12 mouse cellular contexts compared by ENCODE assay signal in genomic region chr4:63389121-63389886, GRCm38 (mm10). TPM values are rescaled to one million over a fixed set of nuclear protein-coding genes. Genes with fewer than 3 reads are reported as not detected.
DNase-seq lines count a peak whose midpoint lies in the region; ATAC-seq lines count a peak whose summit lies in the region.
"Had no signal": no experiment of that assay in that cellular context is flagged by ENCODE, and none has a peak within 500 bp of the region (broad histone marks: within the 10 kb centered on the region; RNA-seq: fewer than 3 reads in every experiment).

No protein-coding gene starts in this region.

- H3K27ac ChIP-seq in hindbrain, embryonic 16.5 days (ENCODE audit: low read depth, low read length): peak overlapping the region; percentile 63
- H3K27ac ChIP-seq in midbrain, embryonic 16.5 days (ENCODE audit: low read length): peak overlapping the region; percentile 58
- H3K27ac ChIP-seq: heart, embryonic 13.5 days had no signal

- no peak overlapping the region; the same call in 1 of the 2 replicates for H3K4me2 ChIP-seq in hindbrain, embryonic 16.5 days (ENCODE audit: low read length)
- H3K4me2 ChIP-seq in midbrain, embryonic 16.5 days (ENCODE audit: low read length): no peak overlapping the region
- H3K4me2 ChIP-seq: heart, embryonic 13.5 days had no signal

- ATAC-seq in hindbrain, embryonic 16.5 days: peak; percentile 57
- peak; percentile 76 for ATAC-seq in midbrain, embryonic 16.5 days
- ATAC-seq: lung, postnatal 0 days had no signal

- H3K9me3 ChIP-seq in hindbrain, embryonic 16.5 days (ENCODE audit: control insufficient read depth, low read length): no peaks in the 10 kb centered on the region
- no peaks in the 10 kb centered on the region for H3K9me3 ChIP-seq in midbrain, embryonic 16.5 days (replicated peaks; ENCODE audit: control insufficient read depth, low read length, poor library complexity, severe bottlenecking)
- H3K9me3 ChIP-seq: heart, embryonic 13.5 days had no signal

- H3K36me3 ChIP-seq in hindbrain, embryonic 16.5 days (ENCODE audit: control insufficient read depth, insufficient read depth, low read length): no peaks in the 10 kb centered on the region
- 0 out of 2 replicates have a peak, but pooled peaks cover 2% of the 10 kb centered on the region for H3K36me3 ChIP-seq in midbrain, embryonic 16.5 days (ENCODE audit: control insufficient read depth, insufficient read depth, low read length)
- H3K36me3 ChIP-seq: G1E had no signal

- peak; percentile 39 to 42 for DNase-seq in spleen, postnatal 10 days (ENCODE audit: low spot score in 2 of 2)
- no peak for DNase-seq in spleen, adult 12 weeks (ENCODE audit: low spot score)
- DNase-seq in MN1 (ENCODE audit: low spot score): no peak
- DNase-seq in left cerebral cortex, adult 9 months (ENCODE audit: low spot score in 2 of 2): no peak
- no peak for DNase-seq in cerebellum, postnatal 25 days
- no peak for DNase-seq in lung, adult 18-20 months
- DNase-seq: cerebellum, adult 9-11 months had no signal

- H3K9ac ChIP-seq in hindbrain, embryonic 16.5 days (ENCODE audit: low read depth, low read length): peak overlapping the region; percentile 22; the same call in 1 of the 2 replicates
- H3K9ac ChIP-seq in midbrain, embryonic 16.5 days (ENCODE audit: low read depth, low read length): no peak overlapping the region; the same call in 1 of the 2 replicates
- H3K9ac ChIP-seq: heart, embryonic 13.5 days had no signal

- no peak overlapping the region for H3K4me3 ChIP-seq in hindbrain, embryonic 16.5 days (ENCODE audit: low read length)
- H3K4me3 ChIP-seq in midbrain, embryonic 16.5 days (ENCODE audit: low read depth, low read length): no peak overlapping the region
- H3K4me3 ChIP-seq: heart, embryonic 13.5 days had no signal

- peaks cover 13% of the 10 kb centered on the region for H3K4me1 ChIP-seq in hindbrain, embryonic 16.5 days (ENCODE audit: control insufficient read depth, insufficient read depth, low read depth, low read length)
- peaks cover 6% of the 10 kb centered on the region; the same call in 1 of the 2 replicates for H3K4me1 ChIP-seq in midbrain, embryonic 16.5 days (ENCODE audit: control insufficient read depth, insufficient read depth, low read length)

- WGBS in hindbrain, embryonic 16.5 days: 21% methylated on average over 7 of the region's 8 CpGs
- 7% methylated on average over 8 of the region's 8 CpGs for WGBS in midbrain, embryonic 16.5 days

- no peaks in the 10 kb centered on the region for H3K27me3 ChIP-seq in hindbrain, embryonic 16.5 days (replicated peaks; ENCODE audit: control insufficient read depth, insufficient read depth, low read length)
- no peaks in the 10 kb centered on the region for H3K27me3 ChIP-seq in midbrain, embryonic 16.5 days (ENCODE audit: control insufficient read depth, insufficient read depth, low read depth, low read length)
- H3K27me3 ChIP-seq: heart, embryonic 13.5 days had no signal

RNA-seq across cellular contexts. Expression of gene Akna, which starts 13.8 kb away (rescaled TPM):
- polyA plus RNA-seq in hindbrain, embryonic 16.5 days (2015; fragmentation: Nextera tagmentation; extraction: Ambion mirVana): 4.6 and 6.5 TPM in 2 replicates
- 5.3 and 6.0 TPM in 2 replicates for polyA plus RNA-seq in midbrain, embryonic 16.5 days (2015; fragmentation: Nextera tagmentation; extraction: Ambion mirVana)

RNA-seq across cellular contexts. Expression of gene Orm2, which starts 27.1 kb away (rescaled TPM):
- polyA plus RNA-seq in hindbrain, embryonic 16.5 days (2015; fragmentation: Nextera tagmentation; extraction: Ambion mirVana): not detected in 2 replicates
- polyA plus RNA-seq in midbrain, embryonic 16.5 days (2015; fragmentation: Nextera tagmentation; extraction: Ambion mirVana): not detected in 2 replicates
- polyA plus RNA-seq: G1E; heart, embryonic 13.5 days had no signal

RNA-seq across cellular contexts. Expression of gene Orm3, which starts 33.3 kb away (rescaled TPM):
- polyA plus RNA-seq in hindbrain, embryonic 16.5 days (2015; fragmentation: Nextera tagmentation; extraction: Ambion mirVana): not detected in 2 replicates
- not detected in 2 replicates for polyA plus RNA-seq in midbrain, embryonic 16.5 days (2015; fragmentation: Nextera tagmentation; extraction: Ambion mirVana)
- polyA plus RNA-seq: G1E; heart, embryonic 13.5 days had no signal

RNA-seq across cellular contexts. Expression of gene Orm1, which starts 44.9 kb away (rescaled TPM):
- polyA plus RNA-seq in hindbrain, embryonic 16.5 days (2015; fragmentation: Nextera tagmentation; extraction: Ambion mirVana): not detected in 2 replicates
- polyA plus RNA-seq in midbrain, embryonic 16.5 days (2015; fragmentation: Nextera tagmentation; extraction: Ambion mirVana): not detected in 2 replicates
- polyA plus RNA-seq: G1E; heart, embryonic 13.5 days had no signal

Comparison
In these comparisons a context has a peak if more than half of its experiments do, and no peak if none do; other contexts are left out.
1. DNase-seq: peak in spleen, postnatal 10 days (2 of 2); none in spleen, adult 12 weeks (single experiment), MN1 (single experiment), left cerebral cortex, adult 9 months (0 of 2), cerebellum, postnatal 25 days (0 of 2) and lung, adult 18-20 months (0 of 2).